Mouse (Mus musculus): Measurements from ENCODE around the gene Mecom.
"Not testable (repeated sequence)": the region's sequence is repeated elsewhere in the genome, so short reads cannot be mapped to it uniquely, and the experiment has no call there.

The Mecom gene

DNA sequence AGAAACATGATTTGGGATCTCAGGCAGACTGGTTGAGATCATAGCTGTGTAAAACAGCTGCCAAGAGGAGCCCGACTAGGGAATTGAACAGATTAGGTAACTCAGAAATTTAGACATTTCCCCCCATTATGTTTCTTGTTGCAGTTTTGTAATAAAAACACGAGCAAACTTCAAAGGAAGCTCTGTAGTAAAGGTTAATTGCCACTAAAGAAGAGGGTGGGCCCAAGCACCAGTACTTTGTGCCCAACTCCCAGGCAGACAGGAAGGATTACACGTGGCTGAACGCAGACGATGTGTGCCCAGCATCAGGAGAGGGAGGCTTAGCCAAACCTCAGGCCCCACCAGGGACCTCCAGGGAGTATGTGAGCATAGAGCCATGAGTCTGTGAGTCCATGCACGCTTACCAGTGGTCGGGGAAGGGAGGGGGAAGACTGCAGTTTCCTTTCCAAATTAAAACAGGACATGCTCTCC, 303.4 kb downstream of the Mecom start:
- DNase-seq, result peak; percentile 98

DNA sequence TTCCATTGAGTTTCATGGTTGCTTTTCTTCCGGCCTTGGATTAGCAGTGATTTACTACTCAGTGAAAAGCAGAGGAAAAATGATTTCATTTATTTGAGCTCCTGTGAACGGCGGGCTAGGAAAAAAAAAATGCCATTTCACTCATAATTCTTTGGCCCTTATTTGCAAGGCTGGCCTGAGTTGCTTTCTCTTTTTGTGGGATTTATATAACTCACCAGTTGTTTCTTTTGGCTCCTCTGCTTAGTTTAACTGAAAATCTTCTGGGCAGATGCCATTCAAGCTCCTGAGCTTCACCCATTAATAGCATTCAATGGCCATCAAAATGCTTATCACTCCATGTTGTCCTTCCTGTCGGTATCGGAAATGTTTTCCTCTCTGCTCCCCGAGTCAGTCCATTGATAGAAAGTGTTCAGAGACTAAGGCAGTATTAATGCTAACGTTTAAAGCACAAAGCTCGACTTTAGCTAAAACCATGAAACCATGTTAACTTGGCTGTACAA, 304.0 kb downstream of the Mecom start:
- DNase-seq, result peak; percentile 87

DNA sequence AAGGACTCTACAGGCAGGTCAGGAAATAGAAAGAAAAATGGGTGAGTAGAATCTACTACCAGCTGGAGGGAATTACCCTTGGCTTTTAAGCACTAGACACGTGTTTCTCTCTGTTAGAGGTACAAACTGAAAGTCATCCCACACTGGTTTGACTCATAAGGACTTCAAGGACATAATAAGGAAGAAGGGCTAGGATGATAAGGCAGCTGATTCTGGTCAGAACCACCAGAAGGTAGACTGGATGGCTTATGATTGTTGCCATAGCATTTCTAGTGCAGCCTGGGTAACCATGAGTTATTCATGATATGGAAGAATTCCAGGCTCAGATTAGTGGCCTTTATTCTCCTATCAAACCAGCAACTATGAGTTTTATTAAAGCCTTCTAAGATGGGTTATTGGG, 308.4 kb downstream of the Mecom start:
- peak; percentile 60 for DNase-seq

DNA sequence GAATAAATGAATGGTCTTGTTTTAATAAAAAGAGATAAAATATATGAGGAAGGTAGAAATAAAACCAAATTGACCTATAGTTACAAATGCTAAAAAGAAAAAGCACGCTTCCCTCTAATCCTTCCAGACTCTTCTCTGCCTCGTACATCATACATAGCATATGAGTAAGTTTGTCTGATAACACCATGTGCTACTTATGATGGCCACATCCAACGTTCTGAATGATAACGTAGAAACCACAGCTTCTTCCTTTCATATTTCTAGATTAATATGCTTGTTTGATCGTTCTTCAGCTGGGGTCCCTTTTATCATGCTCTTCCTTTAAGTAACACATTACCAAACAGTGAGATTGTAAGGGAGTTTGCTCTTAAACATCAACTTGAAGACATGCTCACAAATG, 310.3 kb downstream of the Mecom start:
- DNase-seq, result no peak

DNA sequence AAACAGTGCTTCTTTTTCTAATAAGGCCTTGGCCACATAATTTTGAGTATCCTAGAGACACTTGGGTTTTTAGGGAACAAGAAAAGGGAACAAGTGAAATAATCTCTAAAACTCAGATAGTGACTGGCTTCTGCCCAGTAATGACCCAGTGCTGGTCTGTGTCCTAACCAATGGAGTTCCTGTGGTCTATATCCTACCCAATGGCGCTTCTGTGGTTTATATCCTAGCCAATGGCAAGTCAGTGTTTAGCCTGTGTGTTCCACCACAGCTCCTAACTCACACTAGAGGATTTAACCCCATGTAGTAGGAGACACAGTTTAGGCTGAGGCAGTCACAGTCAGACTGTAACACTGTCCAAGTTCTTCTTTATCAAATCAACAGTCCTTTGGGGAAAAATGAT, 313.8 kb downstream of the Mecom start:
- peak; percentile 71 for DNase-seq

DNA sequence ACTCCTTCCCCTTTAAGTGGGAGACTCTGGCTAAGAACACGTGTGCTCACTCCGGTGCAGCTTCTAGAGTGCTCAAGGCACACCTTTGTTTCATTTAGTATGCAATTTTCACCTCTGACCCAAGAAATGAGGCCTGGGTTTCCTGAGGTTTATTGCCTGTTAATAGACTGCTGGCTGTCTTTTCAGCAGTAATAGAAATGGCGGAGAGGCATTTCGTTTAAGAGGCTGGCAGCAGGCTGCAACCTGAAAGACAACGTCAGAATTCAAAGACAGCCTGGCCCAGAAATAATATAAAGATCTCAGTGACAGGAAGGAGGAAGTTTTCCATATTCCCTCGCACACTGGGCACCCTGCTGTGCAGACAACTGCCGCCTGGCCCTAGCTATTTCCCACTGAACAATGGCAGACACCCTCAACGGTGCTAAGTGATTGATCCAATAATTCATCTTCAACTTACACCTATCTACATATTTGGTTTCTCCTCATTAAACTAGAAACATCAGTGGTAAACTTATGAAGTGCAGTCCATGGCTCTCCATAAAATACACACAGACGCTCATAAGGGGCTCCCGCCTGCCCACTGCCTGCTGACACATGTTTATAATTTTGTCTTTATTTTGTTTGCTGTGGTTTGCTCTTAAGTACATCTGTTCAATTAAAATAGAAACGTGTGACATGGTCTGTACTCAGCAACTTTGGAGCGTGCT, 319.7 kb downstream of the Mecom start:
- no peak for DNase-seq

DNA sequence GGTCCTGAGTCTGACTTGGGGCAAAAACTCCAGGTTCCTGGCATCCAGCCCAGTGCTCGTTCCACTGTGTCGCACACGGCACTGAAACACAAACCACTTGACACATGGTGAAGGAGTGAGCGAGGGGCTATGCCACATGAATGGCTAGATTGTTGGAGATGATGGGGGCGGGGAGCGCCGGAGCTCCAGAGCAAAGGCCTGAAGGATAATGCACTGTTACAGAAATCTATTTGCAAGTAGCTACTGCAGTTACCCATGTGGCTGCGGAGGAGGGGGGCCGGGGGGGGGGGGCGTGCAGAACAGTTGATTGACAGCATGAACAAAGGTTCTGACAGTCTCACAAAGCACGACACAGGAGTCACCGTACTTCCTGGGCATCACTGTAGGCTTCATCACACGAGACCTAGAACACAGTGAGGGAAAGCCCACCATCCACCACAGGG, 320.9 kb downstream of the Mecom start:
- no peak for DNase-seq

DNA sequence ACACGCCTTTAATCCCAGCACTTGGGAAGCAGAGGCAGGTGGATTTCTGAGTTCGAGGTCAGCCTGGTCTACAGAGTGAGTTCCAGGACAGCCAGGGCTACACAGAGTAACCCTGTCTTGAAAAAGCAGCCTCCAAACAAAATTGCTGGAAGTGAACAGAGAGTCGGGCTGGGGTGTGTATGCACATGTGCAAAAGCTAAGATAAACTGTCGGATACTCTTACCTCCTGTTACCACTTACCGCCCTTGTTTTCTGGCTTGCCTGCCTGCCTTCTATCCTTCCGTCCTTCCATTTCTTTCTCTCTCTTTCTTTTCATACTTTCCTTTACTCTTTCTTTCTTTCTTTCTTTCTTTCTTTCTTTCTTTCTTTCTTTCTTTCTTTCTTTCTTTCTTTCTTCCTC, 322.6 kb downstream of the Mecom start:
- DNase-seq, result not testable (repeated sequence)

DNA sequence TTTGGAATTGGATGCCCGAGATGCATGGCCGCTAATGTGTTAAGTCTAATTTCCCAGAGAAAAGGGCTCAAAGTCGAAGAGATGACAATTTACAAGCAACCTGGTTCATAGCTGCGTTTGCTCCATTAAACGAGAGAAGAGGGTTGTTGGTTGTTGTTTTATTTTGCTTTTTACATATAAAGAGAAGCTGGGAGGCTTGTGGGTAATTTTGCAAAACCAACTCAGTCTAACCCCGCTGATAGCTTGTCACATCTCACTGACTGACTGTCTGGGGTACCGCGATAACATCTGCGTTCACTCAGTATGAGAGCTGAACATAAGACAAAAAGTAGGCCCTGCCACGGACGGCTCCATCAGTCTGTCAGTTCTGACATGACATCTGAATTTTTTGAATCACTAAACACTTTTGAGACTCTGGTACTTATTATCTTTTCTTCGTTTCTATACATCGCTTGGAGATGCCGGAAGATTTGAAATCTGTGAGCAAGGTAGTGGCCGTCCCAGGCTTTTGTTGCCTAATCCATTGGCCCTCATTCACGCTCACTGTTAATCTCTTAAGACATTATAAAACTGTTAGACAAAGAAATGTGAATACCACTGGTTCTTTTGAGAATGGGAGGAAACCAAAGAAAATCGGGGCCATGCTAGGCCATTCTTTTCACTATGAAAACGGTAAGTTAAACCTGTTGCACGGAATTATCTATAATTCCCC, 327.0 kb downstream of the Mecom start:
- no peak for DNase-seq

DNA sequence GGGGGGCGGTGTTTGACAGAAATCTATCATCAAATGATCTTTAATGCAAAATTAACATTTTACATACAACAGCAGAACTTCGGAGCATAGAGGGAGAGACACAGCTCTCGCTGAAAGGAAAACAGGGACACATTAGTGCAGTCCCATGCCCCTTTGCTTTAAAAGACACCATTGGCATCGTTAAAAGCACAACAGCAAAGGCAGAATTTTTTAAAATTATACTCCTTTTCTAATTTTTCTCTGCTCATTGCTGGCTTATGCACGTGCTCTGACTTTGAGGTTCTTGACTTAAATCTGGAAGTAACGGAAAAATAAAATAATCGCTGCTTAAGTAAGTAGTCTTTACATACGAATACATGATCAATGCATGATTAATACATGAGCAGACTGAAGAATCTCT, 327.9 kb downstream of the Mecom start:
- DNase-seq, result no peak

DNA sequence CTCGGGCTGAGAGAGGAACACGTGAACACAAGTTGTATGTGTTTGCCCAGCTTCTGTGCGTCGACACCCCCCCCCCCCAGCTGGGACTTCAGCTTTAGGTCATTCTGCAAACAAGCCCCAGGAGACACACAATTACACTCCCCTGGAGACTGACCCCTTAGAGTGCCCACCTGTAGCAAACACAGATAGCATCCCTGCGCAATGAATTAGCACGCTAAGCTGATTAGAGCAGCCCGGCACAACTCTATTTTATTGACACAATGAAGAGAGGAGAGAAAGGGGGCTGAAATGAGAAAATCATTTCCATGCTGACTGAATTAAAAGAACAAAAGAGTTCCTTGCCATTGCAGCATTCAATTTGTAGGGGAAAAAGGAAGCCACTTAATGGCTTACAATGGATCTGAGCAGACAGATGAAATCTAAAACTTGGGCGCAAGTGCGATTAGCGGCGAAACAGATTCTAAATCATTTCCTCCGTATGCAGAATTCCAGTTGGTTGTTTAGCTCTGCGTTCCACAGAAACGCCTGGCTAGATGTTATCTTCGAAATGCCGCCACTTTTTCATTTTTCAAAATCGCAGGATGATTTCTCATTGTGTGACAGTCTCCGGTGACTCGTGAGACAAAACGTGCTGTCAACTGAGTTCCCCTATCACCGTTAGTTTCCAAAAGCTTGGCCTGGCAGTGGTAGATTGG, 328.5 kb downstream of the Mecom start:
- no peak for DNase-seq

DNA sequence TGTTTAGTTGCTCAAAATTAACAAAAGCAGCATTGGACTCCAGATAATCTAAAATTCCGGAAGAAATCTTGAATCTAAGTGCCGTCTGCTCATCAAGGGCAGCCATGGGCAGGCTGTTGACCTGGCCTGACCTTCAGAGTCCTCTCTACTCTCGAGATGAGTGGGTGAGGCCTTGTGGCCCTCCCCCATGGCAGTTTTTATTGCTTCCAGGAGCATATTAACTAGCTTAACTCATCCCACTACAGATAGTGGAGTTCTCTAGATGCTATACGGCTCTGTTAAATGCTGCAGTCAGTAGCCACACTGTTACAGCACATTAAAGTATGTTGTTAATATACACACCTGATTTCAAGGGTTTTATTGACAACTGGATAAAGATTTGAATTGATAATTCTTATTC, 333.2 kb downstream of the Mecom start:
- DNase-seq, result peak; percentile 56

DNA sequence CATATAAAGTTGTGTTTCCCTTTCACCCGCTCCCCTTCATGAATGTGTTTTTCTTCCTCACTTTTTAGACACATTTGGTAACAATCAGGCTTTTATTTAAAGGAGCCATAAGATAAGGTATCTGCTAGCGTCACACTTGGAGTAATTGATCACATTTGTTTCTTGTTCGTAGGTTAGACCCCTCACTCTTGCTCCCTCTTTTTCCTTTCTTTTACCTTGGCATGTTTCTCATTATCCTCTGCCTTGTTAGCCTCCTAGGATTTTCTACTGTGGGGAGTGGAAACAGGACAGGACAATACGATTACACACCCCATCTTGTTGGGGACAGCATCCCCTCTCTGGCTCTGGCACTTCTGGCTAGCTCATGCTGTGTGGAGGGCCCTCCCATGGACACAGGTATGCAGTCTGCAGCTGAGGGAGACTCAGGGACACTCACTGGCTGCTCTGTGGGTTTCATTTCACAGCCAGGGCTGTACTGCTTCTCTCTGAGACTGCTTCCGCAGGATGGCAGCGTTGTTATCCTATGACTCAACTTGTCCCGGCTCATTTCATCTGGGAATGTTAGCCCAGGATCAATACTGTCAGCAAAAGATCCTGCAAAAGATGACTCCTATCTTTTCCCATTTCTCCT, 334.2 kb downstream of the Mecom start:
- peak; percentile 89 for DNase-seq

DNA sequence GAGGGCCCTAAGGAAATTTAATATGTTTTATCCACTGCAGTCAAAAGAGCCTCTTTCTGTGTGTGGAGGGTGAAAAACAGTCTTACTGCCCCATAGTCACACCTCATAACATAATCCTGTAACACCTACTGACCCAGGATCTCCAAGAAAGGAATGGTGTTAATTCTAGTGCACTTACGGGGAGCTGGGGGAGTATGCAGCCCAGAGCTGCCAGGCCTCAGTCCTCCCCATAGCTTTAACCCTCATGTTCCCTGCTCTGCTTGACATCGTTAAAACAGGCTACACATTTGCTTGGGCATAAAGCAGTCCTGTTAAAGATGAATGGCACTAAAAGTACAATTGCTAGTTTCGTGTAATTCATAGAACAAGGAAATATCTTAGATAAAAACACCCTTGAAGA, 335.0 kb downstream of the Mecom start:
- DNase-seq, result no peak

DNA sequence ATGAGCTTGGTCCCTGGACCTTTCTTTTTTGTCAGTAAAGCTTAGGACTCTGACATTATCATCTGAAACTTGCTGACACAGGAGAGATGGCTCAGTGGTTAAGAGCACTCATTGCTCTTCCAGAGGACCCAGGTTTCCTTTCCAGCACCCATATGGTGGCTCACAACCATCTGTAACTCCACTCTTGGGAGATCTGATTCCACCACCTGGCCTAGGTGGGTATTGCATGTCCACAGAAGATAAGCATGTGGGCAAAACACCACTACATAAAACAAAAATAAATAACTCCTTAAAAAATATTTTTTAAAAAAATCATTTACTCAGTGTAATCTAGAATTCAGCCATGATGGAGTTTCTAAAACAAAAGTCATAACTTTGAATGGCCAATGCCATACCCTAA, 338.7 kb downstream of the Mecom start:
- DNase-seq, result no peak

DNA sequence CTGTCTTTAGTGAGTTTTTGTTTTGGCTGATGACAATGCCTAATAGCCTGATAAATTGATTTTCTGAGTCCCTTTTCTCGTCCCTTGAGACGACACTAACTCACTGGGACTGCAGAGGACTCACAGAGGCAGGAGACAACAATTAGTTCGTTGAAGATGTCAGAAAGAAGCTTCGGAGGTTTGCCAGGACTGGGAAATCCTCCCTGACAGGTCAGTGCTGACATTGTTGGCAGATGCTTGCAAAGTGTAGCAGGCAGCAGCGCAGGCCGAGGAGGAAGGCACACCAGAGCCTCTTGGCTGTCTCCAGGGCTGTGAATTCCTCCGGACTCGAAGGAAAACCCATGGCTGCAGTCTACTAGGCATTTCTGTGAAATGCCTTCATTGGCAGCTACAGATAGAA, 339.9 kb downstream of the Mecom start:
- no peak for DNase-seq

DNA sequence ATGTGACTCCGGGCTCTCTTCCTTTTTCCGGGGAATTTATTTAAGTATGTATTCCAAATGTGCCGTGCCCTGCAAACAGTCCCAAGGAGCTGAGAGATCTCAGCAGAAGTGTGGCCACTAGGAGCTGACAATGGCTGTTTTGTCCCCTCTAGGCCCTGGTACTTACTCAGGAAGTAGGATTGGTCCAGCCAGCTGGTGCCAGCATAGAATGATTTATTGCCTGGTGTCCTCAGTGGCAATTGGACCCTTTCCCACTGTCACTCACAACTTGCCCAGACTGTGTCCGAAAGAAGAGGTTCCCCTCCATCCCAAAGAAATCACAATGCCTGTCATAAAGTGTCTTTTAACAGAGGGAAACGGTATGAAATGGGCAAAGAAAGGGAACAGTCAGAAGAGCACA, 340.4 kb downstream of the Mecom start:
- DNase-seq, result peak; percentile 90

DNA sequence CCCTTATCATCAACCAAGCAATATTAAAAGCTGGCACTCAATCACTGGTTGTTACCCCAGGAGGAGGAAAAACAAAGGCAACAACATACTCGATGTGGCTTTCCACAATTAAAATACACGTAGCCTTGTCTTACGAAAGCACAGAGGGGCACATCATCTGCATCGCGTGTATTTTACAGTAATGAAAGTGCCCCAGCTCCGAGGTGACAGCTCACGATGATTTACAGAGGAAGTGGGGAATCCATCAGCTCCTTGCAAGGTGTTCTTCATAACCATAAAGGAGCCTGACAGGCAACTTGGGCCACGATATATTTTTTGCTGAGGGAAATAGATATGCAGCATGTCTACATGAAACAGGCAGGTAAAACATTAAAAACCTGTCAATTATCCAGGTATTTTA, 341.7 kb downstream of the Mecom start:
- DNase-seq, result no peak

DNA sequence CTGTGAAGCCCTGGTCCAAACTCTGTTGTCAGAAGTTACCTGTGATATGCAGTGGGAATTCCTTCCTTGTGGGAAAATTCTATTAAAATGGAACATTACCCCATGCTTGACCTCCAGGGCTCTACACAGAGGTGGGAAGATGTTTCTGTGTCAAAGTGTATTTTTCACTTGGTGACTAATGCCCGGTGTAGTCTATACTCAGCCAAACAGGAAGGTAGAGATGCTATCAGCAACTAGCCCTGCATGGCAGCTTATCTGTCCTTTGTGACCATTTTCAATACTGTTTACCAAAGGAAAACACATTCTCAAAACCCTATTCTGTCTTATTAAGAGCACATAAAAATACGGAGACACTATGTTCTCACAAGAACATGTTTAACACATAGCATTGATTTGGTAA, 344.0 kb downstream of the Mecom start:
- peak; percentile 86 for DNase-seq

DNA sequence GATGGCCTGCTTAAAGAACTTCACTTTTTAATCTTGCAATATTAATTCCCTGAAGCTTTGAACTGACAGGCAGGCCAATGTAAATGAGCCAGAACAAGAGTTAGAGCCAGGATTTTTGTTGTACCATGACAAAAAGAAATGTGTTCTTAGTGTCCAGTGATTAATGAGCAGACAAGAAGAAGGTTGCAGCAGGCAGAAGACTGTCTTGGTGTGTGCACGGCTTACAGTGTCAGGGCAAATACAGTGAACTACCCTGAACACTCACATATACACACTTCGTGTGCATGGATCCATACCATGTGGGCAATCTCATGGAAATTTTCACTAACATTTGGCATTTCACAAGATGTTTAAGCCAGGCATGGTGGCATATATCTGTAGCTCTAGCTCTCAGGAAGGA, 349.0 kb downstream of the Mecom start:
- no peak for DNase-seq

DNA sequence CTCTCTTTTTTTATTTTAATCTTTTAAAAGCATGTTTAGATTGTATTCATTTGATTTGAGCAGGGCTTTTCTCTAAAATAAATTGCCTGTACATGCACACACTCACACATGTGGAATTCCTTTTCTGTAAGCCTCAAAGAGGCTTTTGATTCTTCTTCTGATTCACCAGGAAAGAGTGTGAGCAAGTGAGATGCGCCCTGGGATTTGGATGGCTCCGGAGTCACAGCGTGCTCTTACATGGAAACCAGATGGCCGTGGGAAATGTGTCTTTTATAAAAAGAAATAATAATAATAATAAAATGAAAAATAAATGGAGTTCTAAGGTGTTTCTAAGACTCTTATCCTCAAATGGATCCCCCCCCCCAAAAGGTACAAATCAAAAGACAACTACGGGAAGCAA, 349.6 kb downstream of the Mecom start:
- peak; percentile 61 for DNase-seq

DNA sequence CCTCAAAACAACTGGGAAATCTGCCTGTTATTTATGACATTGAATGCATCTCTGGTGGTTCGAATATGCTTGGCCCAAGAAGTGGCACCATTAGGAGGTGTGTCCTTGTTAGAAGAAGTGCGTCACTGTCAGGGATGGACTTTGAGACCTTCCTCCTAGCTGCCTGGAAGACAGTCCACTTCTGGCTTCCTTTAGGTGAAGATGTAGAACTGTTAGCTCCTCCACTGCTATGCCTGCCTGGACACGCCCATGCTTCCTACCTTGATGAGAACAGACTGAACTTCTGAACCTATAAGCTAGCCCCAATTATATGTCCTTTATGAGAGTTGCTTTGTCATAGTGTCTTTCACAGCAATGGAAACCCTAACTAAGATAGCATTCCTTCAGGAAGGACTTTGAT, 352.6 kb downstream of the Mecom start:
- DNase-seq, result peak; percentile 83

DNA sequence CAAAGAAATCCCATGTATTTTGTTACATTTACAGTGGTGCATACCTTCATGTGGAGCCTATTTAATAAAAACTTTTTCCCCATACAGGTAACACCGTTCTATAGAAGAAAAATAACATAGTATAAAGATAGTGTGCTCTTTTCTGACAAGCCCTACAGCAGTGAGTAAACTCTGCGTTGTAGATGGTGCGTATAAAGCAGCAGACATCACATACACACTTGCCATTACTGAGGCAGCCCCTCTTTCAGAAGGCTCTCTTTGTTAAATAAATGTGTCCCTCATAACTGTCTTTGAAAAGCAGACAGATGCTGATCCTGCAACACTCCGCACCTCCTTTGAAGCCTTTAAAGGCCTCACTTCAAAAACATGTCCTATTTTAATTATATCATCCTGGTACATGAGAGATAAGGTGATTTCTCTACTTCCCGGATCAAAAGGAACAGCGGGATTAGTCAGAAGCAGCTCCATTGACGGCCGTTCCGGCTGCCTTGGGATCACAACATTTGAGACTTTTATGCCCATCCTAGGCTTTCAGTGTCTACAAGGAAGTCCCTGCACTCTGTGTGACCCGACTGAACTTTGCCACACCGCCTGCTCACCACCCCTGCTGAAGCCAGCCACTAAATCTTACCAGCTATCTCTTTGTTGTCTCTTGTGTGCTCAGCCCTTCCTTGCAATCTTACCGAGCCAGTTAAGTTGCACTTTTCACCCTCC, 355.4 kb downstream of the Mecom start:
- peak; percentile 73 for DNase-seq
